Mouse (Mus musculus) G1E (cell line): Measurements from ENCODE around the gene Epha2.

Source experiments
- CTCF ChIP-seq: IDR thresholded peaks from 2 replicates; pipeline ENCODE4 v1.5.1; 2012; ENCODE audit warnings: low read depth, low read length, inconsistent platforms, mixed read lengths
- POLR2AphosphoS5 ChIP-seq: IDR thresholded peaks from 2 replicates; pipeline ENCODE4 v1.6.1; 2012; ENCODE audit warnings: low read depth, low read length, inconsistent platforms; ENCODE audit not compliant: insufficient replicate concordance
- TAL1 ChIP-seq: conservative IDR thresholded peaks from 2 replicates; pipeline ENCODE4 v1.6.1; 2012; ENCODE audit warnings: low read depth, low read length, inconsistent platforms, mixed read lengths

DNA sequence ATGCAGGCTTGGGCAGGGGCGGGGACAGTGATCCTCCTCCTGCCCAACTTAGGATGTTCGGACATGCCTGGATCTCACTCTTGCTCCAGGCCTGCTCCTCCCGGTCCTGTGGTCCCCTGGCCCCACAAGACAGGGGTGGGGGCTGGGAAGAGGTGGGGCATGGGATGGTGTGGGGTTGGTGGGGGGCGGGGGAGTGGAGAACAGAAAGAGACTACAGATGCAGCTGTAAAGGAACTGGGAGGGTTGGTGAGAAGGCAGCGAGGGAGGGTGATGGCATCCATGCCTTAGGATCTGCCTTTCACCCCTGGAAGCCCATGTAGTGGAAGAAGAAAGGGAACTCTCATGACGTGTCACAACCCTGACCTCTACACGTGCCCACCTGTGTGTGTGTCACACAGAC, 40.4 kb downstream of the Epha2 start:
- no peak for TF ChIP-seq CTCF
- TF ChIP-seq POLR2AphosphoS5 = no peak
- no peak for TF ChIP-seq TAL1
